Mouse (Mus musculus) urinary bladder, postnatal 4 days (tissue): Measurements from ENCODE around the gene Slc38a1.
A peak's percentile ranks its signal among the peaks of the same experiment; 100 is the strongest.

Source experiments
- DNase-seq, 2 experiments: peaks; one replicate each; pipeline ENCODE4 v3.0.0; 2021 to 2022; ENCODE audit warnings: low spot score in 2 of 2

The Slc38a1 gene

DNA sequence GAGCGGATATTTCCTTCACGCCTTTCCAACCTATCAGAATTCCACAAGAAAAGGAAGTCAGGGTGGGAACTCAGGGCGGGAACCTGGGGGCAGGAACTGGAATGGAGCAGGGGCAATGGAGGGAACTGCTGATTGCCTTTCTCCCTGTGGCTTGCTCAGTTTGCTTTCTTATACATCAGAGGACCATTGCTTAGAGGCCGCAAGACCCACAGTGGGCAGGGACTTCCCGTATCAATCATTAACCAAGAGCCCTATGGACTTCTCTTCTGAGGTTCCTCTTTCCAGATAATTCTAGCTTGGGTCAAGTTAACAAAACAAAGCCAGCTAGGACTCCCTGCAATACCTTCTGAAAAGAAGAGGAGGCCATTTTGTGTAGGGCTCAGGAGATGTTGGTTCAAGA is 80.2 kb downstream of the Slc38a1 start:
- peak in 1 of 2 experiments; percentile 35 for DNase-seq

DNA sequence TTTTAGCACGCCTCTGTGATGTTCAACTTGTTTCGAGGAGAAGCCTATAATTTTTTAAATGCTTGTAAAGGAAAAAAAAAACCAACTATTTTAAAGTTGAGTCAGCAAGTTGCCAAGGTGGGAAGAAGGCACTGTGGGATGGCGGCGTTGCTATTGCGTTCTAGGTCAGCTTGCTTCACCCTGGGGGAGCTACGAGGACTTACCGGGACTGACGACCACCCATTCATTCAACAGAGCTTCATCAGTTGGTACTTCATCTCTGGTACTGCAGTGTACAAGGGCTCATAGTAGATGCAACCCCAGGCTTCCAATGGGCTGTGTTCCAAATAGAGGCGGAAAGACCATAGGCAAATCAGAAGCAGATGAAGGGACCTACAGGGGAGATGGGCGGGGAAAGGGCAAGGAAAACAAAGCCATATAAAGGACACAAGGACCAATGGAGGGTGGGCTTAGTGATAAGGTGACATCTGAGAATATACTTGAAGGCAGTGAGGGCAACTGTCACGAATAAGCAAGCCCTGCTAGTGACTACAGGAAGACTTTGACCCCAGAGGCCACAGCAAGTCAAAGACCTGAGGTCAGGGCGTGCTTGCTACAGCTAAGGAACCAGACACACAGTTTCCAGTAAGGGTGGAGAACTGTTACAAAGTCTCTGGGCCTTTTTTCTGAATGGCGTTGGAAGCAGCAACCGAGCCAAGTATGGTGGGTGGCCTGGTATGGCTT is 82.0 kb downstream of the Slc38a1 start:
- peak in 1 of 2 experiments; percentile 56 for DNase-seq

DNA sequence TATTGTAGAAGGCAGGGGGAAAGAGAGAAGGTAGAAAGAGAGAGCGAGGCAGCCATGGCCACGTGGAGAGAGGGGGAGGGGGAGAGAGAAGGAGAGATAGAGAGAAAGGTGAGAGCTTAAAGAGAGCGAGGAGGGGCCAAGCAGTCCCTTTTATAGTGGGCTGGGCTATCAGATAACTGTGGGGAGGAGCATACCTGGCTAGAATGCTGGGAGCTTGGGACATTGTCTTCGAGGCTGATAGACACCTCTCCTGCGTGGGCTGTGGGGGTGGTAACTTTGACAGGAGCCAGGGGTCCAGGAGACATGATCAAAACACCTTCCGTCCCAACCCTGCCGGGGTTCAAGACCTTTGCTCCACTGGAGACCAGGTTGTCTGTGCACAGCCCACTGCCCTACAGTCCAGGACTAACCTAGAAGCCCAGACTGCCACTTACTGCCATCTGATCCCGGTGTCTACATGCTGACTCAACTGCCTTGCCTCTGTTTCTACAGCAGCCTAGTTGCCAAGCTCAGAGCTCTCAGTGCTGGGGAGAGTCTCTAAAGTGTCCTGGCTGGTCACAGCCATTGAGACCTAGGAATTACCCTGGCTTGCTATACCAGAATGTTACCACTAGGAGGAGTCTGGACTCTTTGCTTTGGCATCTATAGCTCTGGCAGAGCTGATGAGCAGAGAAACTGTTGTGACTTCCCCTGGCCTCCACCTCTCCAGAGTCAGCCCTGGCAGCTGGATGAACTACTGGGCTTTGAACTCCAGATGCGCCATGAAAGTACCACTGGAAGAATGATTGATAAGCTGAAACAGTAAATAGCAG is 90.9 kb downstream of the Slc38a1 start:
- DNase-seq: peak in 1 of 2 experiments; percentile 30

DNA sequence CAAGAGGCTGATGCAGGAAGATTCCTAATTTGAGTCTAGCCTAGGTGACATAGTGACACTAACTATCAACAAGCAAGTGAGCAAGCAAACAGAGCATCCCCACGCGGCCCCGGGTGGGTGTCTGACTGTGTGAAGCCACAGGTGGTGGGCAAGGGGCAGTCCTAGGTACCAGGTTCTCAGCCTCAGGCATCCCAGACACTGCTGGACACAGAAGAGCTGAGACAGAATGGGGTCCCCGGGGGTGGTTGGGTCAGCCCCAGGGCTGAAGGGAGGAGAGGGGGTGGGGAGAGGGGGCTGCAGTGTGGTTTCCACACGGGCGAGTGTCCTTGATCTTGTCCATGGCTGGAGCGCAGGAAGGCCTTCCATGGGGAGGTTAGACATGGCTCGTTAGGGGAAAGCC is 91.6 kb downstream of the Slc38a1 start:
- no peak for DNase-seq

DNA sequence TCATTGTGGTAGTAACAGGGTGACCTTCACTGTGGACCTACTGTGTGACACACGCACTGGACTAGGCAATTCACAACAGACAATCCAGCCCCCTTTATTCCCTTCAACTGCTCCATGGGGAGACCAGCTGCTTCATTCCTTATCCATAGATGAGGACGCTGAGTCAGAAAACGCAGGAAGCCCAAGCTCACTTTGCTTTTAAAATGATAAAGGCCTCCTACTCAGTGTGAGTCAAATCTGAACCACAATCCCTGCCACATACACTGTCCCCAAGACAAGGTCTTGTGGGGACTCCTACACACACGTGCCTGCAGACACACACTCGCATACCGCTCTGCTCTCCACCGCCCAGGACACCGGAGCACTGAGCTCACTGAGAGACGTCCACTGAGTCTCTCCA is 94.3 kb downstream of the Slc38a1 start:
- no peak for DNase-seq

DNA sequence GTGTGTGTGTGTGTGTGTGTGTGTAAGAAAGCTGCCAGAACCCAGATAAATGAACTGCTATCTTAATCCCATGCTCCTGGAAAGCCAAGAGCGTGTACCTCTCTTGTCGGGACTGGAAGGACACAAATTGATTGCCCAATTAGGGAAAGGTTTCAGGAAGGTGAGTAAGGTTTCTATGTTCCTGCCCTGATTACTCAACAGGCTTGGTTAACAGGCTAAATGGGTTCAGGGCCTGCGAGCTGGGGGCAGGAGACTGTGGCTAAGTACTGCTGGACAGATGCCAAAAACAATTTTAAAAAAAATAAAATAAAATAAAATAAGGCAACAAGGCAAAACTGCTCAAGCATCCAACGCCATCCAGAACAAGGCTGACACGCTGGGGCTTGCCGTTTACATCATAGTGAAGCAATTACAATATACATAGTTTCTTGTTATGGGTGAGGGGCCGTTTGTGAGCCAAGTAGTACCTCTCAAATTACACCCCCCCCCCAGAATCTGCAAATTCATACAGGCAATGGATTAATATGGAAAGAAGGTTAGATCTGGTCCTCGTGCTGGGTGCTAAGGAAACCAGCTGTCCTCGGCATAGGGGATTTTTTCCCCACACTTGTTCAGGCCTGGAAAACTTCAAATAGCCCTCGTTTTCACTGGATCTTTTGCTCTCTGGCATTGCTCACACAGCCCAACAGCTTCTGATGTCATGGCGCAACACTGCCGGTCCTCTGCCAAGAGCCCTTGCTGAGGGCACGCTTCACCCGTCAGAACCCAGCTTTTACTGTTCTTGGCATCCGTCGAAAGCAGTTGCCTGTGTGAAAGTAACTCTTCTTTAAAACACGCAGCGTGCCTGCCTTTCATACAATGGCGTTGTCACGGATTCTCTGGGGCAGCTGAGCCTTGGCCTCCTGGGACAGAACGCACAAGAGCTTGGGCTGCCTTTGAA is 95.2 kb downstream of the Slc38a1 start:
- no peak for DNase-seq

DNA sequence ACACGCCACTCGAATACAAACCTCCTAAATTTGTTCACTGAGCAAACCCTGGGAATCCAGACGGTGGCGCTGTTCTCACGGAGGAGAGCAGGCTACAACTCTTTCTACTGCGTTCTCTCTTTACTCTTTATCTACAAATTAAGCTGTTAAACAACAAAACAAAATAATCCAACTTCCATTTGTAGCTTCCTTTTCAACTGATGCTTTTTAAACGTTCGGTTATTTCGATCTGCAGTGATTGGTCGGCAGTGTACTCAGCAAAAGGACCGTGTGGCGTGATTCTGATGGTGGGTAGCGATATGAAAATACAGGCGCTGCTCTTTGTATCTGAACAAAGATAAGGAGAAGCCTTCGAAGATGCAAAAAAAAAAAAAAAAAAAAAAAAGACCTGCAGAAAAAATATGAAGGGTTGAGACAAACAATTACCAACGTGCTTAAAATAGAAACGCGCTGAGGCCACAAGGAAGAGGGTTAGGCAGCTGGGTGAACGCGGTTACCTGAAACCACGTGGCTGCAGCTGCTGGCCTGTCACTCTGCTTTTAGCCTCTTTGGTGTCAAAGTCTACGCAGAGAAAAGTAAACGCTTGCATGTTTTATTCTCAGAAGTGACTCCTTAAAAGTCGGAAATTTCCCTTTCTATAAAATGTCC is 99.4 kb downstream of the Slc38a1 start:
- no peak for DNase-seq

DNA sequence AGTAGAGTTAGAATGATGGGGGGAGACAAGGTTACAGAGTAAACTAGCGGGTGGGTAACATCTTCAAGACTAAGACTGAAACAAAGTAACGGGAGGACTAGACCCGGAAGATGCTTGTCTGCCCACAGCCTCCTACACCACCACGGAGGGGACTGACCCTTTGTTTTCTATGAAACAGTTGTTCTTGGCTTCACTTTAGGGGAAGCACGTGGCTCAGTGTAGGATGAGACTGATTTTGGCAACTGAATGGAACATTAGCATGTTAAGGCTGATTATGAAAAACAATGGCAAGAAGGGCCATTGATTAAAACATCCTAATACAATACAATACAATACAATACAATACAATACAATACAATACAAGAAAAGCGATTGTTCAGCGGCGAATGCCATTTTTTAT is 100.6 kb downstream of the Slc38a1 start:
- DNase-seq: no peak

DNA sequence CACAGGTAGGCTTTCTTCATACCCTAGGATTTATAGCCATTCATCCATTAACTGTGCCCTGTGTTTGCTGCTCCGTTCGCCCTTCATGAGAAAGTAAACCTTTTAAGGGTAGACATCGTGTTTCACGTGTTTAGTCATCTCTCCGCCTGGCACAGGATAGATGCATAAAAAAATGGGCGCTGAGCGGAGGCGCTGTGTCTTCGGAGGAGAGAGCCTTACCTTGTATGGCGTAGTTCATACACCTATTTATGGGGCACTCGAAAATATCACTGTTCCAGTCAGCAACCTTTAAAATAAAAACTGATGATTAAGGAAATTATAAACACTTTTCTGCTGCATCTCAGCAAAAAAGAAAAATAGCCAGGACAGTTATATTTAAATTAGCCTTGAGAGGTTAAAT is 105.4 kb downstream of the Slc38a1 start:
- DNase-seq: no peak

DNA sequence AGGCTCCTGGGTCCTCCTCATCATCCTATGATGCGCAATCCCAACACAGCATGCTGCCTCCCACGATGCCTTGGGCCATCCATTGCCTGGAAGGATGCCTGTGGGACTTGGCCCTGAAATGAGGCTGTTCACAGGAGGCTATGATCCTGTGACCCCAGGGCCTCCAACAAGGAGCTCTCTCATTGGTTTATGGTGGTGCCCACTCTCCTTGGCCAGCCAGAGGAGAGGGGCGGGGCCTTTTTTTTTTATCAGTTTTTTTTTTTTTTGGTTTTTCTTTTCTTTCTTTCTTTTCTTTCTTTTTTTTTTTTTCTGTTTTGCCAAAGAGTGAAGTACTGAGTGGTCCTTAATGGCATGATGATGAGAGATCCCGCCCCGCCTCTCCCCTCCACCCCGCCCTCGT is 106.3 kb downstream of the Slc38a1 start:
- no peak for DNase-seq

DNA sequence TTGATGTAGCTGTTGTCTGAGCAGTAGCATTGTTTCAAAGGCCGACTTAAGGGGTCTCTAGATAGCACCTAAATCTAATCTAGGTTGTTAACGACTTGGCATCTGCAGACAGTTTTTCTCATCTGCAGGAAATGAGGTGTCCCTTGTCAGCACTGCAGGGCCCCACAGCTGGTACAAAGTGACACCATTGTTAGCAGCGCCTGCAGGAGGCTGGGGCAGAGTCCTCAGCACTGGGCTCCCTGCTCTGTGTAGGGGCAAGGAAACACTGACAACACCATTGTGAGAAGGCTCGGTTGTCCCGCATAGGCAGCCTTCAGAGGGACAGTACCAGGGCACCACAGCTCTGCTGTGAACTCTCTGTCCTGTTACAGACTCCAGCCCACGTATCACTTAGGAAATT is 115.0 kb downstream of the Slc38a1 start:
- DNase-seq: peak in 1 of 2 experiments; percentile 42

DNA sequence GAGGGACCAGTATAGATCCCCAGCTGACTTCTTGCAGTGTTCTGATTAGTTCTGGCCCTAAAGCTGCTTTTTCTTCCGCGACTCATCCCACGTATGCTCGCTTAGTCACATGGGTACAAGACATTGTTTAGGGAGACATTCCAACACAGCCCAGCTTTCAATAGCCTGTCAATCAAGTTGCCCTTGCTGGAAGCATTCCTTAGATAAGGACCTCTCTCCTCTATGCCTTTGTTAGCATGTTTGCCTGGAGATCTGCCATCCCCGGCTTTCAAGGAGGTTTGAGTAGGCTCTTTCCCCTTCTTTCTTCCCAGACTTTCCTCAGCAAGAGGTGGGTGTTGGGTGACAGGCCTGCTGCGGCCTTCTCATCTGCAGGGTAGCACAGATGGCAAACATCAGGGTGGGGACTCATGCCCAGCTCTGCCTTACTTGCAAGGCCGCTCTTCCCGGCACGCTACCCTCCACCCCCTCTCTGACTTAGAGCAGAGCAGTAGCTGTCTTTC is 118.4 kb downstream of the Slc38a1 start:
- no peak for DNase-seq
